ENCODE assay signal across 7 mouse cellular contexts in genomic region chr11:64442119-64442518, GRCm38 (mm10). TPM values are rescaled to one million over a fixed set of nuclear protein-coding genes. Genes with fewer than 3 reads are reported as not detected.
DNase-seq lines count a peak whose midpoint lies in the region; ATAC-seq and TF ChIP-seq lines count a peak whose summit lies in the region.

No protein-coding gene starts in this region.

- no peaks in the 10 kb centered on the region for H3K36me3 ChIP-seq in liver, postnatal 0 days (replicated peaks; ENCODE audit: insufficient read depth, low read length)
- no peaks in the 10 kb centered on the region for H3K36me3 ChIP-seq in liver, embryonic 11.5 days (ENCODE audit: control insufficient read depth, insufficient read depth, low read length)
- no peaks in the 10 kb centered on the region for H3K36me3 ChIP-seq in forebrain, postnatal 0 days (ENCODE audit: insufficient read depth)
- no peaks in the 10 kb centered on the region for H3K36me3 ChIP-seq in kidney, embryonic 15.5 days

- no peak for DNase-seq in liver, postnatal 0 days
- DNase-seq in liver, embryonic 11.5 days (ENCODE audit: low spot score) = no peak
- peak; percentile 76 for DNase-seq in ZHBTc4 (ENCODE audit: low read depth, low spot score)
- DNase-seq in forebrain, postnatal 0 days = peak; percentile 91
- DNase-seq in mesoderm, embryonic 11.5 days (ENCODE audit: low read depth, low spot score) = peak; percentile 85

- no peaks in the 10 kb centered on the region for H3K9me3 ChIP-seq in liver, postnatal 0 days (ENCODE audit: low read length)
- no peaks in the 10 kb centered on the region for H3K9me3 ChIP-seq in liver, embryonic 11.5 days (ENCODE audit: control insufficient read depth, low read length)
- no peaks in the 10 kb centered on the region for H3K9me3 ChIP-seq in forebrain, postnatal 0 days (ENCODE audit: low read length)
- H3K9me3 ChIP-seq in kidney, embryonic 15.5 days (replicated peaks) = no peaks in the 10 kb centered on the region

- WGBS in liver, postnatal 0 days (ENCODE audit: insufficient replicate concordance) = 43% methylated on average over 8 of the region's 8 CpGs
- WGBS in liver, embryonic 11.5 days = 37% methylated on average over 8 of the region's 8 CpGs
- WGBS in forebrain, postnatal 0 days = 26% methylated on average over 8 of the region's 8 CpGs
- 34% methylated on average over 8 of the region's 8 CpGs for WGBS in kidney, embryonic 15.5 days

- H3K27me3 ChIP-seq in liver, postnatal 0 days (ENCODE audit: insufficient read depth, low read length) = peaks cover 4% of the 10 kb centered on the region; the same call in 1 of the 2 replicates
- H3K27me3 ChIP-seq in liver, embryonic 11.5 days (replicated peaks; ENCODE audit: control insufficient read depth, insufficient read depth, low read length) = peaks cover 7% of the 10 kb centered on the region
- peaks cover 11% of the 10 kb centered on the region for H3K27me3 ChIP-seq in forebrain, postnatal 0 days (ENCODE audit: insufficient read depth, low read length)
- H3K27me3 ChIP-seq in kidney, embryonic 15.5 days = peaks cover 43% of the 10 kb centered on the region

- H3K4me3 ChIP-seq in liver, postnatal 0 days (ENCODE audit: low read depth, low read length) = no peak overlapping the region
- no peak overlapping the region for H3K4me3 ChIP-seq in liver, embryonic 11.5 days (ENCODE audit: low read depth, low read length)
- H3K4me3 ChIP-seq in forebrain, postnatal 0 days (ENCODE audit: low read depth, low read length) = no peak overlapping the region
- no peak overlapping the region for H3K4me3 ChIP-seq in kidney, embryonic 15.5 days (replicated peaks)

- TF ChIP-seq CTCF in liver, postnatal 0 days (IDR thresholded peaks at IDR 0.05; ENCODE audit: low read depth) = peak; percentile 67
- TF ChIP-seq CTCF in forebrain, postnatal 0 days (IDR thresholded peaks at IDR 0.05; ENCODE audit: low read depth) = peak; percentile 75

- H3K9ac ChIP-seq in liver, postnatal 0 days (replicated peaks) = no peak overlapping the region
- H3K9ac ChIP-seq in liver, embryonic 11.5 days (ENCODE audit: low read depth, low read length) = no peak overlapping the region
- H3K9ac ChIP-seq in forebrain, postnatal 0 days = no peak overlapping the region
- H3K9ac ChIP-seq in kidney, embryonic 15.5 days = no peak overlapping the region

- no peak for ATAC-seq in liver, postnatal 0 days
- ATAC-seq in liver, embryonic 11.5 days (replicated peaks; ENCODE audit: low FRiP score) = no peak
- 0 out of 2 replicates have a peak, but pooled peaks have one; percentile 3 for ATAC-seq in forebrain, postnatal 0 days
- ATAC-seq in kidney, embryonic 15.5 days (replicated peaks; ENCODE audit: low FRiP score) = no peak
- no peak for ATAC-seq in megakaryocyte, adult 5-6 weeks (ENCODE audit: poor library complexity, severe bottlenecking)

- TF ChIP-seq EP300 in liver, postnatal 0 days (IDR thresholded peaks at IDR 0.05; ENCODE audit: low read depth) = no peak

- no peak overlapping the region for H3K4me2 ChIP-seq in liver, postnatal 0 days (ENCODE audit: low read depth, low read length)
- no peak overlapping the region for H3K4me2 ChIP-seq in liver, embryonic 11.5 days
- H3K4me2 ChIP-seq in forebrain, postnatal 0 days (ENCODE audit: low read depth) = no peak overlapping the region
- H3K4me2 ChIP-seq in kidney, embryonic 15.5 days = peak overlapping the region; percentile 25; the same call in 1 of the 2 replicates

- no peaks in the 10 kb centered on the region for H3K4me1 ChIP-seq in liver, postnatal 0 days (ENCODE audit: insufficient read depth)
- H3K4me1 ChIP-seq in liver, embryonic 11.5 days (replicated peaks; ENCODE audit: control insufficient read depth, insufficient read depth, low read length) = no peaks in the 10 kb centered on the region
- H3K4me1 ChIP-seq in forebrain, postnatal 0 days (ENCODE audit: insufficient read depth) = no peaks in the 10 kb centered on the region
- H3K4me1 ChIP-seq in kidney, embryonic 15.5 days = peaks cover 7% of the 10 kb centered on the region; the same call in 1 of the 2 replicates

- H3K27ac ChIP-seq in liver, postnatal 0 days (ENCODE audit: low read depth) = no peak overlapping the region
- H3K27ac ChIP-seq in liver, embryonic 11.5 days (ENCODE audit: low read depth, low read length) = no peak overlapping the region
- H3K27ac ChIP-seq in forebrain, postnatal 0 days (ENCODE audit: low read depth, low read length) = no peak overlapping the region
- H3K27ac ChIP-seq in kidney, embryonic 15.5 days = no peak overlapping the region

RNA-seq across cellular contexts. Expression of gene F930015N05Rik, which starts 5.7 kb away (rescaled TPM):
- polyA plus RNA-seq in liver, postnatal 0 days (2015; fragmentation: Nextera tagmentation; extraction: Ambion mirVana) = 0.08 and 0.09 TPM in 2 replicates
- 0.49 and 0.91 TPM in 2 replicates for polyA plus RNA-seq in liver, embryonic 11.5 days (2014; fragmentation: Nextera tagmentation; extraction: Ambion mirVana)
- total RNA-seq in forebrain, postnatal 0 days (2014; rRNA removed) = 0.15 TPM in 1 of 2 replicates, not detected in the other
- 0.49 and 0.51 TPM in 2 replicates for polyA plus RNA-seq in forebrain, postnatal 0 days (2015; fragmentation: Nextera tagmentation; extraction: Ambion mirVana)
- 0.22 and 0.91 TPM in 2 replicates for polyA plus RNA-seq in kidney, embryonic 15.5 days (2015; fragmentation: Nextera tagmentation; extraction: Ambion mirVana)
- total RNA-seq in megakaryocyte, adult 5-6 weeks (2015) = not detected in 2 replicates
- not detected in 2 replicates for total RNA-seq in megakaryocyte, adult 5-6 weeks (2017)

RNA-seq across cellular contexts. Expression of gene Hs3st3a1, which starts 7.0 kb away (rescaled TPM):
- polyA plus RNA-seq in liver, postnatal 0 days (2015; fragmentation: Nextera tagmentation; extraction: Ambion mirVana) = 0.12 and 0.18 TPM in 2 replicates
- 1.6 and 1.9 TPM in 2 replicates for polyA plus RNA-seq in liver, embryonic 11.5 days (2014; fragmentation: Nextera tagmentation; extraction: Ambion mirVana)
- 0.77 and 1.7 TPM in 2 replicates for total RNA-seq in forebrain, postnatal 0 days (2014; rRNA removed)
- 0.13 and 0.27 TPM in 2 replicates for polyA plus RNA-seq in forebrain, postnatal 0 days (2015; fragmentation: Nextera tagmentation; extraction: Ambion mirVana)
- 1.6 and 2.2 TPM in 2 replicates for polyA plus RNA-seq in kidney, embryonic 15.5 days (2015; fragmentation: Nextera tagmentation; extraction: Ambion mirVana)
- total RNA-seq in megakaryocyte, adult 5-6 weeks (2015) = not detected in 2 replicates
- total RNA-seq in megakaryocyte, adult 5-6 weeks (2017) = not detected in 2 replicates

Comparison
In these comparisons a context has a peak if more than half of its experiments do, and no peak if none do; other contexts are left out.
1. DNase-seq: peak in ZHBTc4 (single experiment), forebrain, postnatal 0 days (single experiment) and mesoderm, embryonic 11.5 days (single experiment); none in liver, postnatal 0 days (single experiment) and liver, embryonic 11.5 days (single experiment).